Mouse (Mus musculus): ENCODE measurements around the gene Gabbr2.
A peak's percentile ranks its signal among the peaks of the same experiment; 100 is the strongest.

The Gabbr2 gene

DNA sequence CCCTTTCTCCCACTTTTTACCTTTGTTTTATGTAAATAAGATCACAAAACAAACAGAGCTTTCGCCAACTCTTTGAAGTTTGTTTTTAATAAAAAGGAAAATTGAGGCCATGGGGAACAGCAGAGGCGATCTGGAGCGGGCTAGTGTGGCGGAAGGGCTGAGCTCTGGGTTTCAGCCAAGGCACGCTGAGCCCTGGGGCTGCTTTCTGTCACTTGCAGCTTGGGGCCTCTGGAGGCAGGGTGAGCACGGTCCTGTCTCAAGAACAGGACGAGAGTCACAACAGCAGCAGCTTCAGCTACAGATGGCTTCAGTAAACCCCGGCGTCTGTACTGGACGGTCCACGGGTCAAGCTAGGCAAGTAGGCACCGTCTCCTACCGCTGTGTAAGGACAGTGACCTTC lies 132.8 kb downstream of the Gabbr2 start:
- peak; percentile 87 for DNase-seq

DNA sequence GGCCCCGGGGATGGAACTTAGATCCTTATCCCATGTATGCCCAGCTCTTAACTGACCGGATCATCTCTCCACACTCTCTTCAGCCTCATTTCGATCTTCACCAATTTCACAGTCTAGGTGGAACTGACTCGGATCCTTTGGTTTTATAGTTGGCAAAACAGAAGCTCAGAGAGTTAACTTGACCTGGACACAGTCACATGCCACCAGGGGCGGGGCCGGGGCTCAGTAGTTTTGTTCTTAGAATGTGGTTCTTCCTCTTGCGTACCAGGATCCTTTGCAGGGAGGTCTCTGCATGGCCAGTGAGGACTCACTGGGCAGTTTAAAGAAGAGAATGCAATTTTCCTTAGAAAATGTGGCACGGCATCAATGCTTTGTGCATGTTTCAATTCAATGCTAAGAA lies 135.5 kb downstream of the Gabbr2 start:
- peak; percentile 11 for DNase-seq

DNA sequence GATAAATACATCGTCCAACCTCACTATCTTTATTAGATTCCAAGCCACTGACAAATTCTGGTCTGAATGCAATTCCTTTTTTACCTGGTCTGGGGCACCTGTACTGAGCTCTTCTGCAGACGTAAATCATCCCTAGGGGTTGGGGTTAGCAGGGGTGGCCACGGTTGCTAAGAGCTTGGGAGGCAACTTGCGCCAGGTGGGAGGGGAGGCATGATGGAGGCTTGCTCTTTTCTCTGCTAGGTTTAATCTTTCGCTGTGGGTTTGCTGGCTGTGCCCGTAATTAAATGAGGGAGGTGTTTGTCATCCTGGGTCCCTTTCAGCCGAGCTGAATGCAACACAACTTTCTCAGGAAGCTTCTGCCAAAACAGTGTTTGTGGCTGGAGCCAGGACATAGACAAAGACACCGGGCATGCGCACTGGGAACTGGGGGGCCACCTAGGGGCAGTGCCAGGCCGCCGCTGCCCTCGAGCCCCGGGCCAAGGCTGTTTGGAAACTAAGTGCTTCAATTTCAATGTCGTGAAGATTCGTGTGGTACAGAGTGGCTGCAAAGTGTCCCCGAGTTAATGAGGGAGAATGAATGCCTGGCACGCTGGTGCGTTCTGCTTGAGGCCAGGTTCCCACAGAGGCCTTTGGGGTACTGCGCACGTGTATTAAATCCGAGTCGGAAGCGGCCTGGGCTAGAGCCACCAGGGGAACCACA lies 136.8 kb downstream of the Gabbr2 start:
- DNase-seq, result peak; percentile 64

DNA sequence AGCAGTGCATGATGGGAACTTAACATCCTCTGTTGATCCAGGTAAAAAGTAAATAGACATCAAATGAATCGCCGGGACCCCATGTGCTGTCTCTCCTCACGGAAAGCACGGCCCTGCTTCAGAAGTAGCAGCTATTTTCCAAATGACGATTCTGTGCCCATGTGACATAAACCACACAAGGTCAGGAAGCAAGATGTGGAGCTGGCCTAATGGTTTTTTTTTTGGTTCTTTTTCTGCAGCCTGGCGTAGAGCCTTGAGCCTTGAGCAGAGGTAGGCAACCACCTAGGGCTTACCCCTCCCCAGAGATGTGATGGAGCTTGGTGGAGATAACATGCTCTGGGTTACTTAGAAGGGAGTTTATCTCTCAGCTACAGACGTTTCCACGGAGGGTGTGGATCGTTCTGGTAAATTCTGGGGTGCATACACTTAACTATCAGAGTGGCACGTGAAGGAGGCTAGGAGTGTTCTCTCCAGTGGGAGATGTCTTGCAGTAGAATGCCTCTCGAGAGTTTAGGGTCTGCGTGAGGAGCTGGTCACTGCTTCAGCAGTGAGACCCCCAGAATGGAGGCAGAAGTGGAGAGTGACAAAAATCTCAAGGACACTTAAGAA lies 137.7 kb downstream of the Gabbr2 start:
- DNase-seq, result peak; percentile 8

DNA sequence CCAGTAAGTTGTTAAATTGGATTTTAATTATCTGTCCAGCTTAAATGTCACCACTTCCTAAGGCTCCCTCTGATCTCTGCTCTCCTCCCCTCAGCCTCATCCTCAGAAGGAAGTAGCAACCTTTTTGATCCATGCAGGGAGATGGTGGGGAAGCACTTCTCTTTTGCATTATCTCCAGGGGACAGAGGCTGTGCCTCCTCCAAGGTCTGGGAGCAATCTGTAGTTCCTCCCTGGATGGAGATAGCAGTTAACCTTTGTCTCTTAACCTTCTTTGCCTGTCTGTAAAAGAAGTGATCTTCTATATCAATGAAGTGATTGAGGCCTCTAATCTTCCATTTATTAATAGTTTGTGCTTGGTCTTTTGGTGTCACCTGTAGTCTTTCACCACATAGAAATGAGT lies 143.9 kb downstream of the Gabbr2 start:
- DNase-seq, result no peak

DNA sequence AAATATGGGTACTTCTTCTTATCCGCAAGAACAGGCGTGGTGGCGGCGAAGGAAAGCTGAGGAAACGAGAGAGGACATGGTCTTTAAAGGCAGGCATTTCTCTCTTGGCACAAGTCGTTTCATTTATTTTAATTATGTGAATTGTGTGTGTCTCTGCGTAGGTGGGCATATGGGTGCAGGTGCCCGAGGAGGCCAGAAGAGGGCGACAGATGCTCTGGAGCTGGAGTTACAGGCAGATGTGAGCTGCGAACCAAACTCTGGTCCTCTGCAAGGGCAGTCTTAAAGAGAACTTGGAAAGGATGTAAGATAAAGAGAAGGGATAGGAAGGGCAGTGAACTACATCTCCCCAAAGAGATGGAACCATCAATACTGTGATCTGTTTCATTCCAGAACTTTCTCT lies 145.3 kb downstream of the Gabbr2 start:
- no peak for DNase-seq

DNA sequence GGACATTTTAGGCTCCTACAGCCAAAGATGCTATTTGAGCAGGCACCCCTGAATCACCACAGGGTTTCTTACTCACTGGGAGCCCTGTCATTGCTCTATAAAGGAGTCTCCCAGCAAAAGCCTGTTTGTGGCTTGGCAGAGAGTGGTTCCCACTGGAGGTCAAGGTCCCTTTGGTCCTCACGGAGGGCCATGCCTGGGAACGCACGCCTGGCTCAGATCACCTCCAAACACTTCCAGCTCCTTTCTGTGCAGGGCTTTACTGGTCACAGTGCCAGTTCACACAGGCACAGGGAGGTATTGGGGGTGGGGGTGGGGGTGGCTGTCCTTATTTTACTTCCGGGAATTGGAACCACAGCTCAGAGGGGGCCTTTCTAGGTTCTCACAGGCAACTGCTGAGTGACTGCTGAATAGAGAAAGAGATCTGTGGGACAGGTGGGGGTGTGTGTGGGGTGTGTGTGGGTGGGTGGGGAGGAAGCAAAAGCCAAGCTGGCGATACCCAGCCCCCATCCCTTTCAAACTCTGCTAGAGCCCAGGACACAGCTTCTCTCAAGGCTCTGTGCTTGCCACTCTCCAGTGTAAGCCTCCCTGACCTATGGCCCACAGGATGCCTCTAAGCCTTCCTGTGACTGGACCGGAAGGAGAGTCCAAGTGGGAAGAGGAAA lies 146.6 kb downstream of the Gabbr2 start:
- no peak for DNase-seq

DNA sequence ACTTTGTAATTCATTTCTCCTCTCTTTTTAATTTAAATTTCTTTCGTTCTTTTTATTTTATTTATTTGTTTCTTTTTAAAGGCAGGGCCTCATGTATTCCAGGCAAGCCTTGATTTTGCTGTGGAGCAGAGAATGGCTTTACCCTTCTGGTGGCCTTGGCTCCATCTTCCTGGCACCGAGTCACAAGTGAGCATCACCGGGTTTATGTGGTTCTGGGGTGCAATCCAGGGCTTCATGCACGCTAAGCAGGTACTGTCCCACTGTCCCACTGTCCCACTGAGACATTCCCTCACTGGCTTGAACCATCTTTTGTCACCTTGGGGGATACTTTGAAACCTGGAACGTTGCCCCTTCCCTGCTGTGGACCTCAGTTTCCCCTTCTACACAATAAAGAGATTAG lies 147.1 kb downstream of the Gabbr2 start:
- DNase-seq, result no peak

DNA sequence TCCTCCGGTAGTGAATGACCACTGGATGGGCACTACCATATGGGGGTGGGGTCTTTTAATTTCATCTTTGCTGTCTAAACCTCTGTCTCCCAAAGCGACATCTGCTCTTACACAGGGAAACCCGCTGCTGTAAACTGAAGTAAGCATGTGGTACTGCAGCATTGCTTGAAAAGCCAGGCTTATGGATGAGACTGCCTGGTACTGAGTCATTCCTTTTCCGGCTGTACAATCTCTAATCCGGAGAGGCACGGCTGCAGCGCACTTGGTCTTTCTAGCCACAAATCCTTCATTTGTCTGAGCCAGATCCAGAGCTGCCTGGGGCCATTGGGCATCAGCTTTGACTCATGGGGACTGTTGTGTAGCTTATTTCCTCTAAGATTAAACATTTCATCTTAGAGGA lies 149.1 kb downstream of the Gabbr2 start:
- DNase-seq, result no peak

DNA sequence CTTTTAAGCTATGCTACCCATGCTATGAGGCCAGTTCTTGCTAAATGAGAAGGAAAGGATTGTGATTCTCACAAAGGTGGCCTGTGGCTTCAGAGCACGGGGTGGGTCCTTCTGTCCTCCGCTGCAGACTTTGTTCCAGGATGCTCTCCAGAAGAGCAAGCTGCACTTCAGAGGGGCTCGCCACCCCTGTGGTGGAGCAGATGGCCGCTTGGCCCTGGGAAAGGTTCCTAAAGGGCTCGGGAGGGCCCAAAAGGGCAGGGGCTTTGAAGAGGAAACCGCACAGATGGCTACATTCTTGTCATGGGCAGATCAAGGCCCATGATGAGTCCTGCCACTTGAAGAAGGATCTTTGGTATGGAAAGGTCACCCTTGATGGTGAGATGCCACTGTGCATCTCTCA lies 151.5 kb downstream of the Gabbr2 start:
- peak; percentile 77 for DNase-seq

DNA sequence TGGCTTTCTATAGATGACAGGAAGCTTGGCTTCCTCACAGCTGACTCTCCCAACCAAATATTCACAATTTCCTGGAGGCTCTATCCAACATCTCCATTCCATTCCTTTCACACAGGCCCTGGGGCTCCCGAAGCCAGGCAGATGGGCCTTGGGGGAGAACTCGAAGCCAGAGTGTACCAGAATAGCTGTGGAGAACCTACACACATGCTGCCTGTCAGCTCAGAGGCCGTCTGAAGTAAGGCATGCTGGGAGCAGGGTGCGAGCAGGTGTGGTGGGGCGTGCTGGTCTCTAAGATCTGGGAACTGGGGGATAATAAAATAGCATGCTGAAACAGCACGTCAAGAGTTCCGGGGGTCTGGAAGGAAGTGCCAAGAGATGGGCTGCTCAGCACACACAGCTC lies 154.3 kb downstream of the Gabbr2 start:
- DNase-seq, result no peak

DNA sequence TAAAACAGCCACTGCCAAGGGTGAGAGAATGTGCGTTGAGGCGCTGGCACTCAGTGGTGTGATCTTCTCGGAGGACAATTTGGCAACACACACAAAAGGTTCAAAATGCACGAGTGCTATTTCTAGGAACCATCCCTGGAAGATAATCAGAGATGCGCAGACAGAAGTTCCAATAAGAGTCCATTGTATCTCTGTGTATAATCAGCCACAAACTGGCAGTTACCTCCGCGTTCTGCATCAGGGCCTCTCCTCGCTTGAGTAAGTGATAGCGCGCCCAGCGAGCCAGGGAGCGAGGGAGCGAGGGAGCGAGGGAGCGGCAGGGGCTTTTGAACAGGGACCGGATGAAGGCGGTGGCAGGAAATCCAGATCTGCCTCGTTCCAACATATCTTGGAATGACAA lies 155.6 kb downstream of the Gabbr2 start:
- DNase-seq, result no peak

DNA sequence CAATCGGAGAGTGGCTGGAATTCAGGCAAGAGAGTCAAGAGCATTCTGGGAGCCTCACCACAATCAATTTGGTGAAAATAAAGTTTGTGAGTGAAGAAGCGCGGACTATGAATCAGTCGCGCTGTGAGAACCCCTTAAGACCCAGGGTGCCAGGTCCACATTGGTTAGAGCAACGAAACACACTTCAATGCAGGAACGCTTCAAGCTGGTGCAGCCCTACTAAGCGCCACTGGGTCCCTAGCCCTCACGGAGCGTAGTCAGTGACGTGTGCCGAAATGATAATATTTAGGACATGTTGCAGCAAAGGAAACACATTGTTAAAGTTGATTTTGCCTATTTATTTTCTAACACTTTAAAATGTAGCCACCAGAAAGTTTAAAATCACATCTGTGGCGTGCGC lies 156.6 kb downstream of the Gabbr2 start:
- DNase-seq, result no peak

DNA sequence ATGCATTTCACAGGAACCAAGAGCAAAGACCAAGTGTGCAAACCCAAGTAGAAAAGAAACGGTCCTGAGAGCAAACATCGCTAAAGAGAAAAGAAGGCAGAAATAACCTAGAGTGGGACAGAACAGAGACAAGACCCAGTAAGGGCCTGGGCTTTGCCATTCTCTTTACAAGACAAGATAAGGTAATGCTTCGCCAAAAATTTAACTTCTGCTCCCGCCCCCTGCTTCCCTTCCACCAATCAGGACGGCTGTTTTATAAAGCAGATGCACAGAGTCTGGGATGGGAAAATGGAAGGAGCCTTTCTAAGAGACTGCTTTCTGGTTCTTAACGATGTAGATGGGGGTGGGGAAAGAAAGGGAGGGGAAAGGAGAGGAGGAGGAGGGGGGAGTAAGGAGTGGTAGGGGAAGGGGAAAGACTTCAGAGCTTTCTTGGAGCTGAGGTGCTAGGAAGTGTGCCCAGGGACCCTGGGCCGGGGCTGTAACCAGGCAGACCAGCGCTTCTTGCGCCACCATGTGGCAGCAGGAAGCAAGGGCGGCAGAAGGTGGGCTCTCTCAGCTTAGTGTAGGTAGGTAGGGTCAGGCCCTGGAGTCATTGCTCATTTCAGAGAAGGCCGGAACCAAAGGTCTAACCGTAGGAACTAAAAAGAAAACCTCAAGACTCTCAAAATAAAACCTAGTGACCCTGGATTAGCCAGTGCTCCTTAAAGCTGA lies 158.7 kb downstream of the Gabbr2 start:
- DNase-seq, result no peak

DNA sequence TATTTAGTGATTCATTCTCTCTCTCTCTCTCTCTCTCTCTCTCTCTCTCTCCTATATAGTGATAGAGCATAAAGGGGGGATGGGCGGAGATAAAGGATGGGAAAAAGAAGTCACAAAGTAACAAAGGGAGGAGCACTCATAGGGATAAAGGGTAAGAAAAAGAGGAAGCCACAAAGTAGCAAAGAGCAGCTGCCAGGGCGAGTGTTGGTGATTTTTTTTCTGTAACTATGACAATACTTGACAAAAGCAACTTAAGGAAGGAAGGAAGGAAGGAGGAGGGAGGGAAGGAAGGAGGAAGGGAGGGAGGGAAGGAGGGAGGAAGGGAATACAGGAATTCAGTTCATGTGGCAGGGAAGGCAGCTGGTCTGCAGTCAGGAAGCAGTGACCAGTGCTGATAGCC lies 162.0 kb downstream of the Gabbr2 start:
- DNase-seq, result no peak

DNA sequence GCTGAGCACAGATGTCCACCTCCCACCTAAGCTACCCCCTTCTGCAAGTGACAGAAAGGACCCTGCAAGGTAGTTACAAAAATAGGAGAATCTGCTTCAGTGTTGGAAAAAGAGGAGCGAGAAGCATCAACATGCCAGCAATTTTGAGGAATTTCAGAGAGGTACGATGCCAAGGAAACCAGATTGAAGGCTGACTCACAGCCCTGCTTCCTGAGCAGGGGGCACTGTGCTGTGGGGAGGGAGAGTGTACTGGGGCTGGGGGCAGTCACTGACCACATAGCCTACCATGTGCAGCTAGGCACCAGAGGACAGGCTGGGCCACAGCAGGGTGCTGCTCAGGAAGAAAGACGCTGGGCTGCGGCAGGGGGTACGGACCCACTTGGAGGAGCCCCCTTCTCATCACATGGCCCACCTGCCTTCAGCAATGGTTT lies 163.5 kb downstream of the Gabbr2 start:
- DNase-seq, result peak; percentile 63

DNA sequence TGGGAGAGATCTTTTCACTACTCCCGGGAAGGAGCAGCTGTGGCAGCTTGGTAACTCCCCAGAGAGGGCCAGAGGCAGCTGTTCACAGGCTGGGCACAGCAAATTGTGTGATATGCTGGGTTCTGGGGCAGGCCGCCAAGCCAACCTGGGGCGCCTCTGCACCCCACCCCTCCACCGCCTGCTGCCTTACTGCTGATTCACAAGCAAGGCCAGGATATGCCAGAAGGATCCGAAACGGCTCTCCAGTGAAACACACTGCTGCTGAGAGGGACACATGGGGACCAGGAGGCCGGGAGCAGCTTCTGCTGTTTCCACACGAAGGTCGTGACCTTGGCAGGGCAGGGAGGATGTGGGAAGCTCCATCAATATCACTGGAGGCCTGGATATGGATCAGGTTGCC lies 164.2 kb downstream of the Gabbr2 start:
- peak; percentile 66 for DNase-seq

DNA sequence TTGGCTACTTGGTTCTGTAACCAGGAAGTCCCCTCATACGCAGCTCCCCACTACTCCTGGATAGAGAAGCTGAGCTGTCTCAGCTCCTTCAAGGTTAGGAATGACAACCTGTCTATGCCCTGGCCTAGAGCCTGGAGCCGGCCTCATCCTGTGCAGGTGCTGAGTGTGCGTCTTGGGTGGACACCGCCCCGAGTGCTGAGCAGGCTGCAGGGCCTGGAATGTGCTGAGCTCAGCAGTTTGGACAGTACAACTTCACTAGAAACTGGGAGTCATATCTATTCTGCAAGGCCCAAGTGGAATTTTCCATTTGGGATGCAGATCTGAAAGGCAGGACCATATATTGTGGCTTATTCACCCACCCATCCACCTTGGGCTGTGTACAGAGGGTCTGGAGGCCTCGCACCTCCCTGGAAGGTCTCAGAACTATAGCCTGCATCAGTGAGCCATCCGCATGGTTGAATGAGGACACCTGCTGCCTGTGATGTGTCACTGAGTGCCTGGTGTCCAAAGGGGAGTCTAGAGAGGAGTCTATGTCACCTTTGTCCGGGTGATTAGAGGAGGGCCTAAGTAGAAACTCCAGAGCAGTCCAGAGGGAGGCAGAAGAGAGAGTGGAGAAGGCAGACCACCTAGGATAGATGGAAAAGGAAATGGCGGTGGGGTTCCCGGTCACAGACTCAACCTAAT lies 165.7 kb downstream of the Gabbr2 start:
- peak; percentile 40 for DNase-seq

DNA sequence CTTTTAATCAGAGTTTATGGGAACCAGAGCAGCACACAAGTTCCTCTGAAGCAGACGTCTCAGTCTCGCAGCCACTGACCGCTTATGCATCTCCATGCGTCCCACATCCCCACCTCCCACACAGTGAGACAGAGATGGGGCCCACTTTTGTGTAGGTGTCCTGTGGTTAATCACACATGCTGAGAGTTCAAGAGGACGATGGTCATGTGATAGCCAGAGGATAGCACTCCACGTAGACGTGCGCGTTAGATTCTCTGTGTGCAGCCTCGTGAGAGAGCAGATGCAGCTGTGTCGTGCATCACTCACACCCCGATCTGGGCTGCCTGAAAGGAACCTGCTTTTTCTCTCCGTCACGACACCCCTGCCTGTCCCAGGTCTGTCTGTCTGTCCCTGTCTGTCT lies 167.9 kb downstream of the Gabbr2 start:
- DNase-seq, result no peak

DNA sequence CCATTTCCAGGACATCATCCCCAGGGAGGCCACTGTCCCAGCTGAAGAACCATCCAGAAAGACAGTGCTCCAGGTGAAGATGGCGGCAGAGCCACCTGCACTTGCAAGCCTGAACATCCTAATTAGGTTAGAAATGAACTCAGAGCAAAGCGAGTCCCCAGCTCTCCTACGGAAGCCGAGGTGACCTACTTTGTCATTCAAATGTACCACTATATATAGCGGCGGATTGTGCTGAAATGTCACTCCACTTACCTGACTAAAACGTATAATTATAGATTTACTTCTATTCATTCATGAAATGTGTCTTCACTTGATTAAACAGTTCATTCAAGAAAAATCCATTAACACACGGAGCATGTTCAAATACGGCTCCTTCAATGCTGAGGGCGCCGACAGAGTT lies 170.0 kb downstream of the Gabbr2 start:
- DNase-seq, result no peak

DNA sequence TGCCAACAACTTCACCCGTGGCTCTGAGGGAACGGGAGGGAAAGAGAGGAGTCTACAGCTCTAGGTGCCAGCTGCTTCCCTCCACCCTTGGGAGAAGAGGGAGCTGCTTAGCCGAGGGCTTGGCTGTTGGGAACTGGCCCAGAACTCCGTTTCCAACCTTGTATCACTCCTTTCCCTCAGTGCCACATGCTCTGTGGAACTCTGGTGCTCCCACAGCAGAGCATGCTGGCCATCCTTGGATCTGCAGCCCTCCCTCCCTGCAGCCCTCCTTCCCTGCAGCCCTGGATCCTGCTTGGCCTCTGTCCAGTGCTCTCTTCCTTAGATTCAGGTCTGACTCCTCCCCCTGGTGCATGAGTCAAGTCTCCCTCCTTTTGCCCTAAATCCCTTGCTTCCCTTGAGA lies 176.7 kb downstream of the Gabbr2 start:
- DNase-seq, result peak; percentile 77

DNA sequence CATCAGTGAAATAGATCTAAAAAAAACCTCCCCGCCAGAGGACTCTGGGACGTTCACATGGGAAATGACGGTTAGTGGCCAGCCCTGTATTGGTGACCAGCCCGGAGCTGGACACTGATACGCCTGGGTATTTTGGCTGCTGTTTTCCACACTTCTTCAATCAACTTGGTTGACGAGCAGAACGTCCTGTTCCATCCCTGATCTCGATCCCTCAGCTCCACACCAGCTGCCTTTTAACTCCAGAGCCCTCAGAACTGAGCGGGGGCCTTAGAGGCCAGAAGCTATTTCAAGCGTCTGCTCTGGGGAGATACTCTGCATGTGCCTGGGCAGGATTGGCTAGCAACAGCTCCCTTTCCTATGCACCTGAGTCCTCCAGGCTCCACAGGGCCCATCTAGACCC lies 177.4 kb downstream of the Gabbr2 start:
- no peak for DNase-seq

DNA sequence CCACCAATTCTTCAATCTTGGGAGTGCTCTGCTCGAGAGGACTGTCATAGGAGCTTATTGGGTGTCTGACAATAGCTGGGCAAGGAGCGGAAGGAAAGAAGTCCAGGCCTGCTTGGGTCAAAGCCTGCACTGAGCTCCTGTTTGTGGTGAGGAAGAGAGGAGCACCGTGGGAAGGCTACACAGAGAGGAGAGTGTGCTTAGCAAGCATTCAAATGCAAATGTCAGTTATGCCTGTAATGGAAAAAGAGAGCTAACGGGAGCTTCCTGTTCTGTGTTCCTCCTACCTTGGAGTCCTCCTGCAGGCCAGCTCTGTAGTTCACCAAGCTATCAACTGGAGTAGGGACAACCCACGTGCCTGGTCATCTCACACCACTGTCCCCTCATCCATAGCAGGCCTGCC lies 180.5 kb downstream of the Gabbr2 start:
- DNase-seq, result no peak

Data from cerebellum, adult 9-11 months (tissue).